Mouse (Mus musculus) kidney, adult 2 months (tissue): ENCODE results near the gene Il17rb.

Experiments
- CTCF ChIP-seq: fragments of 200-500 bp; conservative IDR thresholded peaks from 2 replicates; pipeline ENCODE4 v1.5.1; 2011; ENCODE audit warnings: low read depth, mild to moderate bottlenecking, control low read depth, low read length, moderate library complexity, mixed read lengths; ENCODE audit not compliant: insufficient read depth, insufficient read length
- POLR2A ChIP-seq: fragments of 200-500 bp; IDR thresholded peaks from one replicate; pipeline ENCODE4 v1.6.1; 2011; ENCODE audit warnings: low read depth, low read length, control low read depth

GRCm38 (mm10) chr14:29978254-29979204 is 30.2 kb downstream of the Il17rb start, which contains the start of gene Actr8:
- TF ChIP-seq CTCF (no peak), POLR2A (peak; percentile 36)
